15 mouse cellular contexts compared by ENCODE assay signal in genomic region chr2:102674582-102674981, GRCm38 (mm10). TPM values are rescaled to one million over a fixed set of nuclear protein-coding genes. Genes with fewer than 3 reads are reported as not detected.
DNase-seq lines count a peak whose midpoint lies in the region; ATAC-seq and TF ChIP-seq lines count a peak whose summit lies in the region.
"Had no signal": no experiment of that assay in that cellular context is flagged by ENCODE, and none has a peak within 500 bp of the region (broad histone marks: within the 10 kb centered on the region; RNA-seq: fewer than 3 reads in every experiment).

No protein-coding gene starts in this region.

- no peak for ATAC-seq in embryonic facial prominence, embryonic 13.5 days (ENCODE audit: insufficient number of reproducible peaks, insufficient read depth, low FRiP score, low TSS enrichment, low read depth)
- no peak for ATAC-seq in limb, embryonic 14.5 days (ENCODE audit: low FRiP score, low read depth)
- ATAC-seq: CD4-positive, CD25-positive, alpha-beta regulatory T cell, adult 4 months; forebrain, embryonic 13.5 days had no signal

- peaks cover 3% of the 10 kb centered on the region; the same call in 1 of the 2 replicates for H3K27me3 ChIP-seq in embryonic facial prominence, embryonic 13.5 days
- H3K27me3 ChIP-seq in embryonic facial prominence, embryonic 10.5 days (replicated peaks; ENCODE audit: low read depth, poor library complexity, severe bottlenecking), result no peaks in the 10 kb centered on the region
- H3K27me3 ChIP-seq in limb, embryonic 14.5 days (ENCODE audit: control insufficient read depth, insufficient read depth, low read length), result 0 out of 2 replicates have a peak, but pooled peaks cover 3% of the 10 kb centered on the region
- H3K27me3 ChIP-seq: forebrain, embryonic 13.5 days had no signal

- 24% methylated on average over 2 of the region's 2 CpGs for WGBS in embryonic facial prominence, embryonic 13.5 days
- 54% methylated on average over 2 of the region's 2 CpGs for WGBS in embryonic facial prominence, embryonic 10.5 days
- 13% methylated on average over 2 of the region's 2 CpGs for WGBS in limb, embryonic 14.5 days

- no peaks in the 10 kb centered on the region for H3K36me3 ChIP-seq in embryonic facial prominence, embryonic 13.5 days
- H3K36me3 ChIP-seq in embryonic facial prominence, embryonic 10.5 days (replicated peaks), result no peaks in the 10 kb centered on the region
- H3K36me3 ChIP-seq in limb, embryonic 14.5 days (ENCODE audit: control insufficient read depth, insufficient read depth, low read length), result no peaks in the 10 kb centered on the region
- H3K36me3 ChIP-seq: heart, embryonic 10.5 days; liver, embryonic 13.5 days had no signal

- intact Hi-C loops in left cerebral cortex, adult 2 months (cut with DNase I), result loop anchor here (10.0 kb wide), 1 partner anchor 770 kb away; no protein-coding TSS in a partner anchor
- intact Hi-C loops in left cerebral cortex, postnatal 25 days (cut with DNase I), result no loop called here

- H3K4me2 ChIP-seq in embryonic facial prominence, embryonic 13.5 days, result no peak overlapping the region
- H3K4me2 ChIP-seq in limb, embryonic 14.5 days (replicated peaks; ENCODE audit: low read depth, low read length, severe bottlenecking), result no peak overlapping the region
- H3K4me2 ChIP-seq: forebrain, embryonic 13.5 days; liver, embryonic 13.5 days; lung, embryonic 14.5 days had no signal

- no peak overlapping the region for H3K9ac ChIP-seq in embryonic facial prominence, embryonic 13.5 days
- H3K9ac ChIP-seq in limb, embryonic 14.5 days (ENCODE audit: low read depth, low read length, severe bottlenecking), result no peak overlapping the region
- H3K9ac ChIP-seq: forebrain, embryonic 13.5 days; liver, embryonic 13.5 days; lung, embryonic 14.5 days had no signal

- H3K9me3 ChIP-seq in embryonic facial prominence, embryonic 13.5 days, result no peaks in the 10 kb centered on the region
- no peaks in the 10 kb centered on the region for H3K9me3 ChIP-seq in embryonic facial prominence, embryonic 10.5 days
- H3K9me3 ChIP-seq in limb, embryonic 14.5 days (ENCODE audit: control insufficient read depth, low read length), result no peaks in the 10 kb centered on the region
- H3K9me3 ChIP-seq: forebrain, embryonic 13.5 days; heart, embryonic 10.5 days; liver, embryonic 13.5 days had no signal

- DNase-seq in embryonic facial prominence, embryonic 10.5 days (ENCODE audit: low spot score), result no peak
- no peak for DNase-seq in left cerebral cortex, adult 2 months (ENCODE audit: extremely low spot score in 1 of 2, low spot score in 2 of 2)
- DNase-seq in left cerebral cortex, postnatal 25 days (ENCODE audit: low spot score in 2 of 2), result no peak
- DNase-seq in NIH3T3 (ENCODE audit: low read depth), result peak; percentile 6
- peak; percentile 65 for DNase-seq in limb, embryonic 14.5 days (ENCODE audit: low spot score)
- DNase-seq in urinary bladder, postnatal 25 days (ENCODE audit: low spot score), result no peak

- no peak for TF ChIP-seq POLR2A in limb, embryonic 14.5 days (IDR thresholded peaks at IDR 0.05; ENCODE audit: borderline replicate concordance, extremely low read depth, insufficient read depth, insufficient read length)

- no peak for TF ChIP-seq CTCF in left cerebral cortex, adult 2 months (IDR thresholded peaks at IDR 0.05)

- 0 out of 2 replicates have a peak overlapping the region, but pooled peaks have one; percentile 16 for H3K27ac ChIP-seq in embryonic facial prominence, embryonic 13.5 days
- H3K27ac ChIP-seq in embryonic facial prominence, embryonic 10.5 days (replicated peaks), result no peak overlapping the region
- H3K27ac ChIP-seq in left cerebral cortex, adult 2 months, result peak overlapping the region; percentile 70
- H3K27ac ChIP-seq in limb, embryonic 14.5 days (replicated peaks; ENCODE audit: low read depth, low read length), result no peak overlapping the region
- H3K27ac ChIP-seq: forebrain, embryonic 13.5 days; gastrocnemius, adult 2 months; heart, embryonic 10.5 days; liver, embryonic 13.5 days had no signal

- no peak overlapping the region for H3K4me3 ChIP-seq in embryonic facial prominence, embryonic 13.5 days
- no peak overlapping the region for H3K4me3 ChIP-seq in embryonic facial prominence, embryonic 10.5 days
- no peak overlapping the region for H3K4me3 ChIP-seq in left cerebral cortex, adult 2 months
- no peak overlapping the region for H3K4me3 ChIP-seq in limb, embryonic 14.5 days (replicated peaks; ENCODE audit: low read length)
- H3K4me3 ChIP-seq: erythroblast, embryonic 14.5 days; forebrain, embryonic 13.5 days; gastrocnemius, adult 2 months; heart, embryonic 10.5 days; liver, embryonic 13.5 days; myocyte had no signal

- H3K4me1 ChIP-seq in embryonic facial prominence, embryonic 13.5 days, result peaks cover 22% of the 10 kb centered on the region
- H3K4me1 ChIP-seq in embryonic facial prominence, embryonic 10.5 days, result peaks cover 11% of the 10 kb centered on the region; the same call in 1 of the 2 replicates
- H3K4me1 ChIP-seq in limb, embryonic 14.5 days (ENCODE audit: control insufficient read depth, insufficient read depth, low read length), result peaks cover 23% of the 10 kb centered on the region
- H3K4me1 ChIP-seq: heart, embryonic 10.5 days; liver, embryonic 13.5 days had no signal

RNA-seq across cellular contexts. Expression of gene Slc1a2, which starts 16.1 kb away (rescaled TPM):
- polyA plus RNA-seq in embryonic facial prominence, embryonic 13.5 days (2015; fragmentation: Nextera tagmentation; extraction: Ambion mirVana), result 0.73 and 0.81 TPM in 2 replicates
- 1.0 and 1.6 TPM in 2 replicates for polyA plus RNA-seq in embryonic facial prominence, embryonic 10.5 days (2016; fragmentation: Nextera tagmentation; extraction: Ambion mirVana)
- total RNA-seq in left cerebral cortex, adult 2 months (2021), result 1,000 to 10,000 TPM; 1,660 to 1,742 TPM
- total RNA-seq in left cerebral cortex, postnatal 25 days (2021), result 1,000 to 10,000 TPM; 1,823 to 2,031 TPM
- 1.6 and 2.0 TPM in 2 replicates for polyA plus RNA-seq in limb, embryonic 14.5 days (2012; rRNA removed)
- polyA plus RNA-seq in limb, embryonic 14.5 days (2014; fragmentation: Nextera tagmentation; extraction: Ambion mirVana), result 0.89 and 1.6 TPM in 2 replicates
- polyA plus RNA-seq: erythroblast, embryonic 14.5 days had no signal

Comparison
In these comparisons a context has a peak if more than half of its experiments do, and no peak if none do; other contexts are left out.
1. H3K27ac ChIP-seq: peak in embryonic facial prominence, embryonic 13.5 days (single experiment) and left cerebral cortex, adult 2 months (single experiment); none in embryonic facial prominence, embryonic 10.5 days (single experiment) and limb, embryonic 14.5 days (single experiment).
2. DNase-seq: peak in NIH3T3 (single experiment) and limb, embryonic 14.5 days (single experiment); none in embryonic facial prominence, embryonic 10.5 days (single experiment), left cerebral cortex, adult 2 months (0 of 2), left cerebral cortex, postnatal 25 days (0 of 2) and urinary bladder, postnatal 25 days (single experiment).